Mouse (Mus musculus) spleen, embryonic (tissue): ENCODE measurements at regions not wholly inside any gene's neighbourhood (a gene's known extent, or its start where the extent isn't known, plus 50 kb on each side); places are given as distances from the start of the nearest gene placed in this dataset.

Experiments
- CTCF ChIA-PET: fragments of 350-600 bp; sonication (Branson Sonifier 250); formaldehyde crosslinking; loops from one replicate; lab custom pipeline; 2022; lab: Charles Lee

DNA sequence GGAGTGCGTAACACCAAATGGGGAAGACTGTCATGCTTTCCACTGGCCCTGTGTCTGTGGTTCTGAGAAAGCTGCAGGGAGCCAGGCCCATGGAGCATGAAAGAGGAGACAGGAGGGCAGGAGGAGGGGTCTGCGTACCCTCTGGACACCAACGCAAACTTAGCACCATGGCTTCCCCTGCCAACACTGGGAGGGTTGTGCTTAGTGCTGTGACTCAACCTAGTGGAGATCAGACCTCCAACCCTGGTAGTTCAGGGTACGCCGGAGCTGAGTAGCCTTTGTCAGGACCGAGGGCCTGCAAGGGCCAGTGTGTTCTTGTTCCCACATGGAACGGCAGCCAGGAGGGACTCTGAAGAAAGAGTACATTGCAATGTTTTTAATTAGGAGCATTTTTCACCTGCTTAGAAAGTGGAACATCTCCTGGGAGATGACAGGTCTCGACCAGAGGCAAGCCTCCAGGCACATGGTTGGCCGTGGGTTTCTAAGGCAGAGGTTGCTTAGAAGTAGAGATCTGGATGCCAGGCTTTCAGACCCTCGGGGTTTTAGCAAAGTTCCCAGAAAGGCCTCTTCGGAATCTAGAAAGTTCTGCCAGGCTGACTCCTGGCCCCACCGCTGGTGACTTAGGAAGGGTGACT is 73.4 kb upstream of the Irf2bp2 start:
- CTCF ChIA-PET, result no interaction called here

DNA sequence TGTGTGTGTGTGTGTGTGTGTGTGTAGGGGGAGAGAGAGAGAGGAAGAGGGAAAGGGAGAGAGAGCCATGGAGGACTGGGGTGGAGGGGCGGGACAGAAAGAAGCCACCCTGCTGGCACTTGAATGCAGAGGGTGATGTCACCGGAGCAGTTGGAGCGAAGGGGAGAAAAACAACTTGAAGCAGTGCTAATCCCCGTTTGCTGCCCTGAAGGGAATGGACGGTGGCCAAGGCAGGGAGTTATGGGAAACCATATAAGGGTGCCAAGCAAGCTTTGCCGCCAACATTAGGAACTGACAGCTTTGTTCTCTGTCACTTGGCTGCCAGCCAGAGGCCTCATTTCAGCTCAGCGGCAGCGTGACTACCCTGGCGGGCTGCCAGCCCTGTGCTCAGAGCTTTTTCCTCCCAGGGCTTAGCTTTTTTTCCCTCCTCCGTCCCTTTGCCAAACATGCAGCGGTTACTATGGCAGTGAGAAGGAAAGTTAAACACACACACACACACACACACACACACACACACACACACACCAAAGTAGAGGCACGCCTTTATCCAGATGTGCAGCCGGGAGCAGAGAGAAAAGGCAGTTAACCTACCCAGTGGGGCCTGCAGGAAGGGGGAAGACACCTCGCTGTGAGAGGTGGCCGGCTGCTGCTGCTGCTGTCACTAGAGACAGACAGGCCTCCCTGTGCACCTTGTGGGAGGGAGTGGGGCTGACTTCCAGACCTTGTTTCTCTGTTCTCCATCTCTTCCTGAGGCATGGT is 72.7 kb upstream of the Irf2bp2 start:
- CTCF ChIA-PET, result interaction anchor here (0.7 kb wide), 1 partner anchor 100 kb away, joined by 15 read pairs; no protein-coding TSS in a partner anchor

GRCm38 (mm10) chr8:126665581-126666241 is 71.9 kb upstream of the Irf2bp2 start:
- CTCF ChIA-PET, result interaction anchor here (0.7 kb wide), 1 partner anchor 101 kb away, joined by 15 read pairs; no protein-coding TSS in a partner anchor

DNA sequence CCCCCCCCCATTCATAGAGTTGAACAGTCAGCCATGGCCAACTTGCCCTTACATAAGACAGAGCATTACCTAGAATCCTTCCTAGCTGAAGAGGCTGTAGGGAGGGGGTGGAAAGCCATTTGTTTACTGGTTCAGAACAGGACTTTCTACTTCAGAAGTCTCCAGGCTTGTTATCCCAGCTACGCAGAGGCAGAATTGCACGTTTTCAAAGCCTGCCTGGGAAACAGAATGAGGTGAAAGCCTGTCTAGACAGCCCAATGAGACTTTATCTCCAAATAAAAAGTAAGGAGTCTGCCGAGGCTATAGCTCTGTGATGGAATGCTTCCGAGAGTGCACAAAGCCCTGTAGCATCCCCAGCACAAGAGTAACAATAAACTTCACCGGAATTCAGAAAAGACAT is 71.1 kb upstream of the Irf2bp2 start:
- CTCF ChIA-PET, result interaction anchor here (0.6 to 0.7 kb wide), 3 partner anchors 77 to 338 kb away, joined by 4 to 7 read pairs (median 6); no protein-coding TSS in a partner anchor

- CTCF ChIA-PET, result interaction anchor here (0.7 kb wide), 1 partner anchor 79 kb away, joined by 4 read pairs; no protein-coding TSS in a partner anchor
Observed at GRCm38 (mm10) chr8:126662797-126663784, 69.3 kb upstream of the Irf2bp2 start.

DNA sequence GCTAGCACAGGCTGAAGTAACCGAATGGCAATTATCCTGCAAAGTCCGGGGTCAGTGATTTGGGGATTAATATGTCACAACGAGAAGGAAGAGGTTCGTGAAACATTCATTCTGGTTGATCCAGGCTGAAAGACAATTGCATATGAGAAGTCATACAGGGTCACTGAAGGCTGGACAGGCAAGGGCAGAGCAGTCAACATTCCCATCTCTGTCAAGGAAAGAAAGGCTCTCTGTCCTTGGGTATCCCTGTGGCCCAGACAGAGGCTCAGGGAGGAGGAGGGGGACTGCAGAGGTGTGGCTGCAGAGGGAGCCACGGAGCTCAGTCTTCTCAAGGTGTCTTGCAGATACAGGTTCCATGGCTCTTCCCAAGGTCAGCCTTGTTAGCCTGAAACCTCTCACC is 68.4 kb upstream of the Irf2bp2 start:
- CTCF ChIA-PET, result interaction anchor here (0.6 kb wide), 1 partner anchor 10 kb away, joined by 3 read pairs; no protein-coding TSS in a partner anchor

- CTCF ChIA-PET, result interaction anchor here (0.6 kb wide), 1 partner anchor 11 kb away, joined by 3 read pairs; no protein-coding TSS in a partner anchor
Observed at GRCm38 (mm10) chr8:126661511-126662142, 67.8 kb upstream of the Irf2bp2 start.

GRCm38 (mm10) chr8:126660658-126661316 is 67.0 kb upstream of the Irf2bp2 start:
- CTCF ChIA-PET, result no interaction called here

GRCm38 (mm10) chr8:126659691-126660657 is 66.2 kb upstream of the Irf2bp2 start:
- CTCF ChIA-PET, result no interaction called here

- CTCF ChIA-PET, result no interaction called here
Observed at GRCm38 (mm10) chr8:126657546-126657945, 63.8 kb upstream of the Irf2bp2 start.

DNA sequence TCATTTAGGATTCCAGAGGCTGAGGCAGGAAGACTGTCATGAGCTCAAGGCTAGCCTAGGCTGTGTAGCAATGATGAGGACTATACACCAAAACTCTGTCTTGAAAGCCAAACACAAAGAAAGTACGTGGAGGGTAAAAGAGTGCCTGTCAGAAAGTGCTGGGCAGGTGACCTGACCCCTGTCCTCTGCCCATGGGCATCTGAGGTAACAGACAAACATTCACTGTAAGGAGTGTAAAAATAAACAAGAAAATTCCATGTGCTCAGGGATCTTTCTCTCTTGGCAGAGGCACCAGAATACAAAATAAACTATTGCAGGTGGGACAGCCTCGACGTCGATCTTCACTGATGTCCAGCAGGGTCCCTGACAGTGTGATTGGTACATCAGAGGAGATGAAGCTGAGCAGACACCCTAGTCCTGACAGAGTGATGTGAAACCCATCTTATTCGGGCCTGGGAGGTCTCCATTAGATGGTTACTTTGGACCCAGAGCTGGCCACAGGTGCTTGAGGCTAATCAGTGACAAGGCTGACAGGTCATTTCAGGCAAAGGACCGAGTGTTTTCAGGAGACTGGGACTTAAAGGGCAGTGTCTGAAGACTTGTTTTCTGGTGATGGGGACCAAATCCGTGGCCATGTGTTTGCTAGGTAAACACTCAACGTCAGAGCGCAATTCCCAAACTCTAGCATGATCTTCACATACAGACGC is 62.9 kb upstream of the Irf2bp2 start:
- CTCF ChIA-PET, result no interaction called here

DNA sequence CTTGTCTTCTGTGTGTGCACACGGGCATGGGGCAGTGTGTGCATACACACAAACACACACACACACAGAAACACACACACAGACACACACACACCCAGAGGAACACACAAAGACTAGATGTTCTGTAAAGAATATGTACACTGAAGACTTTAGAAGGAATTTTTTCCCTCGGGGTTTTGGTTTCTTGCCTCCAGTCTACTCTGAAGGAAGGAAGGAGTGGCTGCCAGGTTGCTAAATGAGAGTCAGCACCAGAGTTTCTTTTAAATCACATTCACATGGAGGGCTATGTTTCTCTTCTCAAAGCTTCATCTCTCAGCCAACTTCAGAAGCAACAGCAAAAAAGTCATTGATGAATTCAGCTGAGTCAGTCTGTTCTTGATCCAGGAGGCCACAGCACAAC is 61.8 kb upstream of the Irf2bp2 start:
- CTCF ChIA-PET, result interaction anchor here (0.7 kb wide), 2 partner anchors 14 to 124 kb away, joined by 3 read pairs; no protein-coding TSS in a partner anchor

DNA sequence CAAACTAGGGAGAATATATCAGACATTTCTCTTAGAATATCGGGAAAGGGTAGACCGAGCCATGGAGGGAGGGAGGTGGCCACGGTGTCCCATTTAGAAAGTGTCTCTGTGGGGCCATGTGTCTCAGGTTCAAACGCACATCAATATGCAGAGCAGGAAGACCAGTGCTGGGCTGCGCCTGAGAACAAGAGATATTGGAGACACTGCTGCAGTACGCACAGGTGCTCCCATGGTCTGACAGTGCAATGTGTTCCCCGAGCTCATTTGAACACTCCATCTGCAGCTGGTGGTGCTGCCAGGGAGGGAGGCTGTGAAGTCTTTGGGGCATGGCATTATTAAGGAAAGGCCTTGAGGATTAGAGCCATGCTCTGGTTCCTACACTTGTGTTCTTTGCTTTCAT is 60.6 kb upstream of the Irf2bp2 start:
- CTCF ChIA-PET, result interaction anchor here (0.6 kb wide), 1 partner anchor 30 kb away, joined by 3 read pairs; no protein-coding TSS in a partner anchor

GRCm38 (mm10) chr8:126652151-126652550 is 58.4 kb upstream of the Irf2bp2 start:
- CTCF ChIA-PET, result interaction anchor here (0.7 to 0.8 kb wide), 2 partner anchors 16 to 23 kb away, joined by 5 to 14 read pairs; no protein-coding TSS in a partner anchor

GRCm38 (mm10) chr8:126650945-126651344 is 57.2 kb upstream of the Irf2bp2 start:
- CTCF ChIA-PET, result no interaction called here

DNA sequence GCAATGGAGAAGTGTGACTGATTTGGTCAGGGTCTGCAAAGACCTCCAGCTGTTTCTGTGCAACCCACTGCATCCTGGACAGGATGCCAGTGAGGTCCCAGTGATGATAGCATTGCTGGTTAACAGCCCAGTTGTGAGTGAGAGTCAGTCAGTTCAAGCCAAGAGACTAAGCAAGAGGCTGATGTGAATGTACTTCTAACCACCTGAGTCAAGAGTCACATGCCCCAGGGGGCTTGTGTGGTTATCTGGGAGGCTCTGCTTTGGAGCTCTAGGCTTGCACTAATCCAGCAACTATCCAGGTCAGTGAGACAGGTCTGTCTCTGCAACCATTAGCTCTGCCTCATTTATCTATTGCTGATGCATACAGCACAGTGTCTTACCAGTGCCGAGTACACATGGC is 55.5 kb upstream of the Irf2bp2 start:
- CTCF ChIA-PET, result no interaction called here

DNA sequence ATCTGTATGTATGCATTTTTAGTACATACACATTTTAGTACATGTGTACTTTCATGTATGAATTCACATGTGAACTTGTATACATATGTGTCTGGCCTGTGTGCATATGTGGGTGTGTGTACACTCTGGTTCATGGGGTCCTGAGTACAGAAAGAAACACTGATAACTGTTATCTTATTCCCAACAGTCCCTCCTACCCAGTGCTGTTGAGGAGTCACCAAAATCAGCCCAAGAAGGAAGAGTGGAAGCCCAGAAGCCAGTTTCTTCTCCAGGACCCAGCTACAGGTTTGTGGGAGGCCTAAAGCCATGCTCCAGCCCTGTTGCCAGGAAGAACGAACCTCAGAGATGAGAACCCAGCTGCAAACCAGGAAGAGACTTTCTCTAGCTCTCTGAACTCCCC is 53.6 kb upstream of the Irf2bp2 start:
- CTCF ChIA-PET, result no interaction called here
